Mouse (Mus musculus) C2C12 (cell line): ENCODE measurements around the gene Adam12.

Experiments
- CEBPB ChIP-seq: IDR thresholded peaks from one replicate; pipeline ENCODE4 v1.6.1; 2011; ENCODE audit warnings: low read depth, mild to moderate bottlenecking, control low read depth, moderate library complexity
- CTCF ChIP-seq: IDR thresholded peaks from one replicate; pipeline ENCODE4 v1.5.1; 2011; ENCODE audit not compliant: control insufficient read depth, insufficient read depth, insufficient read length
- MAX ChIP-seq: IDR thresholded peaks from one replicate; pipeline ENCODE4 v1.6.1; 2011; ENCODE audit warnings: mild to moderate bottlenecking, control low read depth
- MYOD1 ChIP-seq: IDR thresholded peaks from one replicate; pipeline ENCODE4 v1.6.1; 2011; ENCODE audit warnings: low read depth; ENCODE audit not compliant: control insufficient read depth, insufficient read length

- no peak for TF ChIP-seq CTCF
- TF ChIP-seq MAX: no peak
- no peak for TF ChIP-seq MYOD1
- TF ChIP-seq CEBPB: no peak
Measured at GRCm38 (mm10) chr7:134162886-134163285, 69.1 kb downstream of the Adam12 start.
